Mouse (Mus musculus) left cerebral cortex, postnatal 14 days (tissue): Measurements from ENCODE around the gene Atg4a. TPM values are rescaled to one million over a fixed set of nuclear protein-coding genes. Genes with fewer than 3 reads are reported as not detected.

Experiments used
- DNase-seq, 2 experiments: peaks; one replicate each; pipeline ENCODE4 v3.0.0; 2021 to 2022; ENCODE audit warnings: low spot score in 2 of 2, mixed read lengths in 1 of 2
- intact Hi-C: fragments of 180-260 bp; cut with DNase I; formaldehyde crosslinking; loops from one replicate; pipeline ENCODE4 v1.15.1; 2025
- total RNA-seq, 2 experiments: library from RNA; stranded (reverse); gene quantifications; 2 replicates each; pipeline ENCODE4 v1.2.3; 2021

Gene Atg4a
- total RNA-seq, 2 experiments from 2014 or later = 9.8 to 12.6 TPM

DNA sequence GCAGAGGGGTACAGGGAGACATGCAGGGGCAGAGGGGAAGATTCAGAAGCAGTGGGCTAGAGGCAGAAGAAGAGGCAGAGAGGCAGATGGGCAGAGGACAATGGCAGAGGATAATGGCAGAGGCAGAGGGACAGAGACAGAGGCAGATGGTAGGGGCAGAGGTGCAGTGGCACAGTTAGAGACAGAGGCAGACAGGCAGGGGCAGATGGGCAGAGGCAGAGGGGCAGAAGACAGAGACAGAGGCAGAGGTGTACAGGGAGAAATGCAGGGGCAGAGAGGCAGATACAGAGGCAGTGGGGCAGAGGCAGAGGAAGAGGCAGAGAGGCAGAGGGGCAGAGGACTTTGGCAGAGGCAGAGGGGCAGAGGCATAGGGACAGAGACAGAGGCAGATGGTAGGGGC, 194.5 kb downstream of the Atg4a start:
- intact Hi-C loops = no loop called here

DNA sequence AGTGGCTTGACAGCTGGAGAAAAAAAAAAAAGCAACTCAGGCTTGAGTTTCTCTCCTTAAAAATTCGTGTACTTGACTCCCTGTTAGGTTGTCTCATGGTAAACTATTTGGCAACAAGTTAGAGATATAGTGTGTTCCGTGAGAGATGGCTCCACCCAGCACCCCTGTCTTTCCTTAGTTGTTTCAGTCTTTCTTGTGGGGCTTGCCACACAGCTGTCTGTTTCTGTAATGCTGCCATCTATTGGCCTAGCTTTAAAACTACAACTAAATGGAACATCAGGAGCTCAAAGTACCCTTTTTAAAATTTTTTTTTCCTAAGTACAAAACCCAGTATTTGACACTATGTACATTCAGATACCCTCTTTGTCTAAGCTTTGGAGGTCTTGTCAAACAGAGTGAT, 200.0 kb downstream of the Atg4a start:
- peak in 1 of 2 experiments; percentile 12 for DNase-seq
- intact Hi-C loops = no loop called here

More for the DNA sequence above, 194.5 kb downstream of the Atg4a start:
- no peak for DNase-seq

DNA sequence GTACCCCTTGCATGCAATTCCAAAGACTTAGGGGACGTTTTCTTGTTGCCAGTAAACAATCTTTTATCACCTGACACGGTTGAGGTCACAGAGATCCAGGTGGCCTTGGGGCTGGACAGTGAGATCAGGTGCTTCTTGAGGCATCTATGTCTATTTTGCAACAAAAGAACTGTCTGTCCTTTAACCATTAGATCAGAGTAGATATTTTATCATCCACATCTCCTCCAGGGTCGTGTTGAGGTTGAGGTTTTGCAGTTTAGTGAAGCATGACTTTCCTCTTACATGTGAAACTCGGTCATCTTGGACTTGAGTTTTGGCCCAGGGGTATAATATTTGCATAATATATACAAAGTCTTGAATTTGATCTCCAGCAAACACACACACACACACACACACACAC, 200.9 kb downstream of the Atg4a start:
- intact Hi-C loops = no loop called here
- no peak for DNase-seq

DNA sequence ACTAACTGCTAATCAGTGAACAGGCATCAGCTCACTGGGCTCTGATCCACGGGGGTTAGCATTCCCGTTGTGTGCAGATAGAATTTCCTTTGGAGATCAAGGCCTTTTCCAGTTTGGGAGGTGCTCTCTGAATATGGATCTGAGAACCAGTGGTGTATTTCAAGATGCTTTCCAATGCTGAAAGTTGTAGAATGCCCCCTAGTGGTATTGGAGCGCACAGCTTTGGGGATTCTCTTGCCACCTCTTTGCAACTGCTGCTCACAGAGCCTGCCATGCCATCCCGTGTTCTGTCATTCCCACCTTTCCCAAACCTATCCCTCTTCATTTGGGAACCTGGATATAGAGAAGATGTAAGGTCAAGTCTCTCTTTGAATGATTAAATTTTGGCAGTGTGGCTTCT, 201.5 kb downstream of the Atg4a start:
- intact Hi-C loops = no loop called here
- peak; percentile 14 to 16 for DNase-seq

DNA sequence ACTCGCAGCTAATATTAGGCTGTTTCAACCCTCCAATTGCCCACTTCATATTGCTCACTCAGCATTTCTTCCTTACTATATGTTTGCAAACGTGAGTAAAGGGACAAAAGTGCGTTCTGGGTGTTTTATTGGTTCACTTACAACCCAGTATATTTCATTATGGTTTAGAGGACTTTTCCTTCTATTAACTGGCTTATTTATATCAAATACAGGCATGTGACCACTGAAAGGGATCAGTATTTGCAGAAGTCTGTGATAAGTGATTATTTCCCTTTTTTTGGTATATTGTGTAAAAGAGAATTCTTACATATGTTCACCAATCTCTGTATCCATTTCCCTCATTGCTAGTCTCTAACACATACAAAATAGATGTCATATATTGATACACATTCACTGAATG, 203.7 kb downstream of the Atg4a start:
- no peak for DNase-seq
- intact Hi-C loops = no loop called here

DNA sequence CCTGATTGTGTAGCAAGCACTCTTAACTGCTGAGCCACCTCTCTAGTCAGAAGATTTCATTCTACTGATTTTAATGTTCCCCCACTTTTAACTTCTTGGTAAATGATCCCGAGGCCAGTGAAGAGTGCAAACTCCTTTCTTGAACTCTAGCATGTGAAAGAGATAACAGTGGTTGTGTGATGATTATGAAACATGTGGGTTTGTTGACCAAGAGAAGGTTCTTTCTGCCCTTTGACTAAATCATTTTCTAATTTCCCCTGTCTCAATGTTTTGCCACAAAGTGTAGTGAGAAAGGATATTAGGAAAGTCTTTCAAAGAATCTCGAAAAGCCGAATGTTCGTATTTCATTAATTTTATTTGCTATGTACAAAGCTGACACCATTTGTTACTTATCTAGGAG, 208.4 kb downstream of the Atg4a start:
- no peak for DNase-seq
- intact Hi-C loops = no loop called here

DNA sequence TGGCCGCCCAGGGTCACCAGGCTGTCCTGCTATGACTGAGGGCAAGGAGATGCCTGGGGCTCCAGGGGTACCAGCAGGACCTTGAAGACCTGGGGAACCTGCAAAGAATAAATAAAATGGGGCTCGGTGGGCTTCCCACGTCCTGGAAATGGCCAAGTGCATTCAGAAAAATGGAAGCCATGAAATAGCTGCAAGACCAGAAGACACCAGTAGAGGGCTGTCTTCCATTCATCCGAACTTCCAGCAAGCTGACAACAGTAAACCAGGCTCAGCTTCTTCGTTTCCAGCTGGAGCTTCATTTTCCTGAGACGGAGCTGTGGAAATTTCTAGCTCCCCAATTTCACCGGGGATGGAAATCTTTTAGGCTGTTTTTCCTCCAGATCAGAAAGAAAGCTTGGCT, 218.6 kb downstream of the Atg4a start:
- DNase-seq = peak; percentile 30 to 55
- intact Hi-C loops = no loop called here

DNA sequence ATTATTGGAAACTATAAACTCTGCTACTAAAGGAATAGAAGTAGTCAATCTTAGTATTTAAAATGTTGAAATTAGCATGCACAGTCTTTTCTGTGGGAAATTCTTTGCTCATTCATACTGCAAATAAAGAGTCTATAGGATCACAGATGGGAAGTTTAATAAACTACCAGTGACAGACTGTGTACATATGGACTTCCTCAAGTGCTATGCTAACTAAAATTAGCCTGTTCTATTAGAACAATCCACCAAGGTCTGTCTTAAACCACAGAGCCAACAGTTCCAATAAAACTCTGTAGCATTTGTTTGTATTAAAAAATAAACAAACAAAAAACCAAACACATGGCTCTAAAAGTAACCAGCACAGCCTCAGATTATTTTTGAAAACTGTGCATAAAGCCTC, 238.3 kb downstream of the Atg4a start:
- intact Hi-C loops = no loop called here
- no peak for DNase-seq

DNA sequence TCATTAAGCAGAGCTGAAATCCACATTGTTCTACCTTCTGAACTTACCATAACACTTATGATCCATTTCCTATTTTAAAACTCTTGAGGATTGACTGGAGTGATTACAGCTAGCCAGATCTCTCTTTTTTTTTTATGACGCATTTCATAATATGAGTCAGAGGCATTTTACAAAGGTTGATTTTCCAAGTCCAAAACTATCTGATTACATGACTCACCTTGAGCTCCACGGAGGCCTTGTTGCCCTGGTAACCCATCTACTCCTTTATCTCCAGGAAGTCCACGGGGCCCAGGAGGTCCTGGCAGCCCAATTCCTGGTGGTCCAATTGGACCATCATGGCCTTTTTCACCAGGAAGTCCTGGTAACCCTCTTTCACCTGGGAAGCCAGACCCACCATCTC, 242.3 kb downstream of the Atg4a start:
- intact Hi-C loops = no loop called here
- DNase-seq = no peak

DNA sequence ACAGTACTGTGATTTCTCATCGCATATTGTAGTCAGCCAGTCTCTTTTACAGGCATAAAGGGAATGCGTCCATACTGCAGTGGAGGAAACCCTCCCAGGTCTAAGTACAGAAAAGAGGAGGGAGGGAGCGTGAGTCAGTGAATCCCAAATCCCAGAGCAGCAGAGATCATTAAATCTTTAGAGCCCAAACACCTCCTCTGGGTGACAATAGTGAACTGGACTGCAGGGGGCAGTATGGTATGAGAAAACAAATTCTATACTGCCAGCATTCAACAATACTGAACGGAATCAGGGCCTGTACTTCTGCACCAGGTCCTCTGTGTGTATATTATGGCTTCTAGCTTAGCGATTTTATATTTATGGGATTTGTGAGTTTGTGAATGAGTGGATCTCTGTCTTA, 256.1 kb downstream of the Atg4a start:
- DNase-seq = peak; percentile 51 to 60
- intact Hi-C loops = no loop called here

Other genes with a start within 250 kb of the Atg4a start
- not detected for gene Tex13b, start 143.5 kb upstream of the Atg4a start, total RNA-seq
- gene Vsig1, start 49.3 kb upstream of the Atg4a start, total RNA-seq = not detected
- 10 to 100 TPM; 15.4 to 16.3 TPM for gene Psmd10, start 179 bp upstream of the Atg4a start, total RNA-seq